Mouse (Mus musculus) frontal cortex, adult (tissue): Measurements from ENCODE around the gene Nkain1.

ENCODE experiments used
- ATAC-seq: cut with Nextera tagmentation; 2 replicates; pipeline ENCODE4 v1.9.2; 2017; ENCODE audit warnings: mild to moderate bottlenecking, moderate library complexity, mixed read lengths; ENCODE audit not compliant: low TSS enrichment

Nkain1 gene

GRCm38 (mm10) chr4:130574048-130574413 lies at the start of gene Nkain1:
TSS of gene Nkain1 (minus strand) at chr4:130574173.
- peak; percentile 51; the same call in 1 of the 2 replicates for ATAC-seq

GRCm38 (mm10) chr4:130578734-130579274 lies 4.8 kb upstream of the Nkain1 start:
- ATAC-seq = no peak

- ATAC-seq = no peak
These were observed 3.1 kb upstream of the Nkain1 start for GRCm38 (mm10) chr4:130577081-130577480.

GRCm38 (mm10) chr4:130576247-130576931 lies 2.4 kb upstream of the Nkain1 start:
- no peak for ATAC-seq

GRCm38 (mm10) chr4:130575533-130575932 lies 1.6 kb upstream of the Nkain1 start:
- ATAC-seq = no peak

GRCm38 (mm10) chr4:130574861-130575460 lies 988 bp upstream of the Nkain1 start:
- ATAC-seq = no peak

- peak; percentile 29 for ATAC-seq
These were observed 474 bp downstream of the Nkain1 start for GRCm38 (mm10) chr4:130573351-130574047.

- no peak for ATAC-seq
These were observed 992 bp downstream of the Nkain1 start for GRCm38 (mm10) chr4:130573012-130573350.

GRCm38 (mm10) chr4:130572545-130572944 lies 1.4 kb downstream of the Nkain1 start:
- no peak for ATAC-seq

GRCm38 (mm10) chr4:130570941-130571720 lies 2.8 kb downstream of the Nkain1 start:
- no peak for ATAC-seq

GRCm38 (mm10) chr4:130568043-130568978 lies 5.7 kb downstream of the Nkain1 start:
- 0 out of 2 replicates have a peak, but pooled peaks have one; percentile 25 for ATAC-seq

- ATAC-seq = no peak
These were observed 10.2 kb downstream of the Nkain1 start for GRCm38 (mm10) chr4:130563820-130564219.

GRCm38 (mm10) chr4:130563260-130563756 lies 10.7 kb downstream of the Nkain1 start:
- ATAC-seq = no peak

GRCm38 (mm10) chr4:130560576-130561310 lies 13.2 kb downstream of the Nkain1 start:
- no peak for ATAC-seq

GRCm38 (mm10) chr4:130559220-130559619 lies 14.8 kb downstream of the Nkain1 start:
- ATAC-seq = no peak

GRCm38 (mm10) chr4:130557852-130558251 lies 16.1 kb downstream of the Nkain1 start:
- ATAC-seq = no peak

GRCm38 (mm10) chr4:130556992-130557391 lies 17.0 kb downstream of the Nkain1 start:
- ATAC-seq = no peak

GRCm38 (mm10) chr4:130556224-130556623 lies 17.7 kb downstream of the Nkain1 start:
- ATAC-seq = no peak

- no peak for ATAC-seq
These were observed 20.9 kb downstream of the Nkain1 start for GRCm38 (mm10) chr4:130553121-130553448.
